Mouse (Mus musculus) layer of hippocampus, adult 11-12 months (tissue): ENCODE data around the gene Deaf1.

Source experiments
- DNase-seq: peaks from one replicate; pipeline ENCODE4 v3.0.0; 2022; ENCODE audit warnings: low spot score

Gene Deaf1

DNA sequence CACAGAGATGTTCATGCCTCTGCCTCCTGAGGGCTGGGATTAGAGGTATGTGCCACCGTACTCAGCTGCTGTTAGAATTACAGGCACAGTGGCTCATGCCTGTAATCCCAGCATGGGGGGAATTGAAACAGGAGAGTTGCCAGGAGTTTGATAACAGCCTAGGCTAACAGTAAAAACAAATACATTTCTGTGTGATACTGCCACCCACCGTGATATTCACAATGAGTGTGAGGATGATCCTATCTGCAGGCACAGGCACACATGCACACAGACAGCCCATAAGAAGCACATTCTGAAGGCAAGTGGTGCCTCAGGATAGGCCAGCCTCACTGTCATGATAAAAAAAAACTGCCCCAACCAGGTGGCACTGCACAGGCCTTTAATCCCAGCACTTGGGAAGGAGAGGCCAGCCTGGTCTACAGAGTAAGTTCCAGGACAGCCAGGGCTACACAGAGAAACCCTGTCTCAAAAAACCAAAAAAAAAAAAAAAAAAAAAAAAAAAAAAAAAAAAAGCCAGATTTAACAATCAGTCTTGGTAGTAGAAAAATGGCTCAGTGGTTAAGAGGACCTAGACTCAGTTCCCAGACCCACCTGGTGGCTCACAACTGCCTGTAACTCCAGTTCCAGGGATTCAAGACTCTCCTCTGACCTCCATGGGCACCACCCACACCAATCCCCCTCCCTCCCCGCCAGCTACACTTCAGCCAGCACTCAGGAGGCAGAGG is 29.4 kb downstream of the Deaf1 start:
- DNase-seq: no peak

GRCm38 (mm10) chr7:141294479-141294878 is 33.0 kb downstream of the Deaf1 start:
- DNase-seq: no peak

DNA sequence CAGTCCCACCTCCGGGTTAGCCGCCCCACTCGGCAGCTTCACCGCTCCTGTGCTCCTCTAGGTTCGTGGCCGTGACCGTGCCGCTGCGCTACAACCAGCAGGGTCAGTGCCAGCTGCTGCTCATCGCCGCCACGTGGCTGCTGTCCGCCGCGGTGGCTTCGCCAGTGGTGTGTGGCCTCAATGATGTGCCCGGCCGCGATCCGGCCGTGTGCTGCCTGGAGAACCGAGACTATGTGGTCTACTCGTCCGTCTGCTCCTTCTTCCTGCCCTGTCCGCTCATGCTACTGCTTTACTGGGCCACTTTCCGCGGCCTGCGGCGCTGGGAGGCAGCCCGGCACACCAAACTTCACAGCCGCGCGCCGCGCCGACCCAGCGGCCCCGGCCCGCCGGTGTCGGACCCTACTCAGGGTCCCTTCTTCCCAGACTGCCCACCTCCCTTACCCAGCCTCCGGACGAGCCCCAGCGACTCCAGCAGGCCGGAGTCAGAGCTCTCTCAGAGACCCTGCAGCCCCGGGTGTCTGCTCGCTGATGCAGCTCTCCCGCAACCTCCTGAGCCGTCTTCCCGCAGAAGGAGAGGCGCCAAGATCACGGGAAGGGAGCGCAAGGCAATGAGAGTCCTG is 33.5 kb downstream of the Deaf1 start:
- DNase-seq: no peak

DNA sequence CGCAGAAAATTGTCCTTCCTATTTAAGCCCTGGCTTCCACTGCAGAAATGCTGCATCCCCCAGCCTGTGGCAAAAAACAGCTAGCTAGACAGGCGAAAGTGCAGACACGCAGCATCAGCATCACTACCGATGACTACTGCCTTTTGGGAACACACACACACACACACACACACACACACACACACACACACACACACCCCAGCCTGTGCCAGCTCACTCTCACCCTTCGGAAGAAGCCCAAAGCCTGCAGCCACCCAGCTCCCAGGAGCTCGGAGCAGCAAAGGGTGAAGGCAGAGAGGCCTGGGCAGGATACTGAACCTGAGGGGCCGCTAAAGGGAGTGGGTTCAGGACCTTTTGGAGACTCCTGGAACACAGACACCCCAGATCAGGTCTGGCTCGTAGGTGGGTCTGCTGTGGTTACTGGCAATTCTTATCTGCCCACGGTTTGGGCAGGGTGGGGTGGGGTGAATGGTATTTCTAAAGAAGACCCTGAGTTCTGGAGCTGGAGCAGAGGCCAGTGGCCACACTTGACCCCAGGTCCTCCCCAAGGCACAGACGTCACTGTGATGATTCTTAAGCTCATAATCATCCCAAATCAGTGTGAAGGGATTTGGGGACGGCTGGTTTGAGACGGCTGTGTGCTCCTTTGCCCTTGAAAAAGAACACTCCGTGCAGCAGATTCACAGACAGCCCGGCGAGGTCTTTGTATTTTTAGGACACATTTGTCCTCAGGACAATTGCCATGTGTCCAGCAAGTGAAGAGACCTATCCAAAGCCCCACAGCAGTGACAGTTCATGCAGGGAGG is 34.7 kb downstream of the Deaf1 start:
- no peak for DNase-seq

DNA sequence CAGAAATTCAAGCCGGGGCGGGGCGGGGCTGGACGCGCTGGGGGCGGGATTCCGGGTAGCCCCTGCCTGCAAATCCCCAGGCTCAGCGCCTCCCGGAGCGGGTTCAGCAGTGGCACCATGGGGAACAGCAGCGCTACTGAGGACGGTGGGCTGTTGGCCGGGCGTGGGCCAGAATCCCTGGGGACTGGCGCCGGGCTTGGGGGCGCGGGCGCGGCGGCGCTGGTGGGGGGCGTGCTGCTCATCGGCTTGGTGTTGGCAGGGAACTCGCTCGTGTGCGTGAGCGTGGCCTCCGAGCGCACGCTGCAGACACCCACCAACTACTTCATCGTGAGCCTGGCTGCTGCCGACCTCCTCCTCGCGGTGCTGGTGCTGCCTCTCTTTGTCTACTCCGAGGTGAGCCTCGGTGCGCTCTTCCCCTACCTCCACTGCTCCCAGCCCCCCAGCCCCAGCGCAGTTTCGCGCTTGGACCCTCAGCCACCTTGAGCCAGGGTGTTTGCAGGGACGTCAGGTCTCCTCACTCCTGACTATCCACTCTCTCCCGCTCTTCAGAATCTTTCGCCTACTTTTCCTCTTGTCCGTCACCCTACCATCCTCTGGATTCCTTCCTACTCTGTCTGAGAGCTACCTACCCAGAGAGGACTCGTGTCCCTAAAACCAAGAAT is 35.4 kb downstream of the Deaf1 start, which contains the start of gene Drd4:
TSS of gene Drd4 (plus strand) at position 86 of the 662 bp plus-strand sequence.
- no peak for DNase-seq

DNA sequence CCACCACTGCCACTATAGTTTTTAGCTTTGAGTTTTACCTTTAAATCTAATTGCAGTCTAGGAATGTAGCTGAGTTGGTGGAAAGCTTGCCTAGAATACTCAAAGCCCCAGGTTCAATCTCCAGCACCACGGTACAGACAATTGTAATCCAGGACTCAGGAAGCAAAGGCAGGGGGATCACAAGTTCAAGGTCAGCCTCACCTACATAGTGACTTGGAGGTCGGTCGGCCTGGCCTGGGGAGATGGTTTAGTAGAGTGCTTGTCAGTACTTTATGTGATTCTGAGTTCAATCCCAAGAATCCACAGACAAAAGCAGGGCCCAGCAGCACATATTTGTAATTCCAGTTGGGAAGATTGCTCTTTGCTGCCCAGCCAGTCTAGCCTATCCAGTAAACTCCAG is 39.4 kb downstream of the Deaf1 start:
- no peak for DNase-seq

- no peak for DNase-seq
These were observed 44.7 kb downstream of the Deaf1 start for GRCm38 (mm10) chr7:141282756-141283155.

DNA sequence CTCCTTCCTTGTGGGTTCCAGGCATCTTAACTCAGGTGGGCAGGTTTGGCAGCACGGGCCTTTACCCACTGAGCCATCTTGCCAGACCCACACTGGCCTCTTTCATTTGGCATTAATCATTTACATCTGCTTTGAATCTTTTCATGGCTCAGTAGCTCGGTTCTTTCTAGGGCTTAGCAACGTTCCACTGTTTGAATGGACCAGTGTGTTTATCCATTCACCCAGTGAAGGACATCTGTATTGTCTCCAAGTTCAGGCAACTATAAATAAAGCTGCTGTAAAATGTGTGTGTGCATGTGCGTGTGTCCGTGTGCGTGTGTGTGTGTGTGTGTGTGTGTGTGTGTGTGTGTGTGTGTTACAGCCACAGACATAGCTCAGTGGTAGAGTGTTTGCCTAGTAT is 46.0 kb downstream of the Deaf1 start:
- DNase-seq: no peak

DNA sequence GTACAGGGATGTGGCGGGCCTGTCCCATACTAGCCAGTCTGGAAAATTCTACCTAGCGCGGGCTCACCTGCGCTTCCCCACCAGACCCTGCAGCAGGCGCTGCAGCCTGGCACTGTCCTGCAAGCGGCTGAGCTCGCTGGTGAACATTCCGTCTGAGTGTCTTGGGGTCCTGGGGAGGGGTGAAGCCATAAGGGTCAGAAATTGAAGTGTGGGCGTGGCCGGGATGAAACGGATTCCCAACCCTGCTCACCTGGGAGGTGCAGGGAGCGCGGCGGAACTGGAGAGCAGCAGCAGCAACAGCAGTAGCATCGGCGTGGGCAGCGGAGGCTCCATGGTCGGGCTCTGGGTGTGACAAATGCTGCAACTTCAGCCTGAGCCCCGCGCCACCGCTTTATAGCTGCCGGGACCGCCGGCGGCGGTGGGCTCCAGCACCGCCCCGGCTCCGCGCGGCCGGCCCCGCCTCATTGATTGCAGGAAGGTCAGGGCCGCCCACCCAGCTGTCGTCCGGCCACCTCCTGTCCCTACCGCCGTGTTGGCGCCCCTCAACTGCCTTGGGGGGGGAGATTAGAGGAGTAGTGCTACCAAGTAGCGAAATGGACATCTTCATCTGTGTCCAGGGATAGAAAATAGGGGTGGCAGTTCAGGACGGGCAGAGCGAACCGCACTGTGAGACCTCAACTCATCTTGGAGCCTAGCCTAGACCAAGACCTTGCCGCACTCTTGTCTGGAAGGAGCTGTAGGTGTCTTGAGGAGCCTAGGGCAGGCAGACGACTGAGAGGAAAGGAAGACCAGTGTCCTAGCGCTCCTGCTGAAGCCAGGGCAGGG is 48.5 kb downstream of the Deaf1 start, which contains the start of gene Sct:
TSS of gene Sct (minus strand) at position 368 of the 825 bp plus-strand sequence.
- no peak for DNase-seq

DNA sequence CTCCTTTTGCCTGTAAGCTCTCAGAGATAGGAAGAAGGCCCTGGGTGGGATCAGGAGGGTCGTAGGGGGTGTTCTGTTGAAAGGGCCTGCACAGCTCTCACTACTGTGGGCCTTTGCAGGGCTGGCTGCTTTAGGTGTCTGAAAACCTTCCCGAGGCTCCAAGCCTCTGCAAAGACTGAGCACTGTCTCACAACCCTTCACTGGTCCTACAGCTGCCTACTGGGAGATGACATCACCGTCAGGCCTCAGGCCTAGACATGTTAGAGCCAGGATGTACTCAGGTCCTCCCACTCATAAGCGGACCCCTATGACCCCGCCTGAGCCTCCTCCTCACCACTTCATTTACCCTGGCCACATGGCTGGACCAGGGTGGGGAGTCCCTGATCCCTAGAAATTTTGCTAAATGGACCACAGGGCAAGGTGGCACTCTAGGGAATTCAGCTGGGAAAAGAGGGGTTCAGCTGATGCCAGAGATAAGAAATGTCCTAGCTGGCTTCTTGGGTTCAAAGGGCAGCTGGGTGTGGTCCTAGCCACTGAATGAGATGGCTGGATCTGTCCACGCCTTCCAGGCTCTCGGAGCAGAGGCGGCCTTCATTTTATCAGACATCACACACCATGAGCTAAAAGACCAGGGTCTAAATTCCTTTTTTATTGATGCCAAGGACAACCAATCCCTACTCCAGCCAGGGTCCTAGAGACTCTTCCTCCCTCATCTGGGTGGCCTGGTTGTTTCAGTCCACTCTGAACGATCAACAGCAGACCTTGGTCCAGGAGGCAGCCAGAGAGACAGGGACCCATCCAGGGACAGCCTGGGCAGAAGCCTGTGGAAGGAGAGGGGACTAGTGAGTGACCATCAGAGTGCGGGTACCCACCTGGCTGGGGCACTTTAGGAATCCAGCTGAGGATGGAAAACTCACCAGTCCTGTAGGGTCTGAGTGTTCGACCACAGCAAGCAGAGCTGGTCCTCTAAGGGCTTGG is 49.5 kb downstream of the Deaf1 start:
- DNase-seq: no peak

DNA sequence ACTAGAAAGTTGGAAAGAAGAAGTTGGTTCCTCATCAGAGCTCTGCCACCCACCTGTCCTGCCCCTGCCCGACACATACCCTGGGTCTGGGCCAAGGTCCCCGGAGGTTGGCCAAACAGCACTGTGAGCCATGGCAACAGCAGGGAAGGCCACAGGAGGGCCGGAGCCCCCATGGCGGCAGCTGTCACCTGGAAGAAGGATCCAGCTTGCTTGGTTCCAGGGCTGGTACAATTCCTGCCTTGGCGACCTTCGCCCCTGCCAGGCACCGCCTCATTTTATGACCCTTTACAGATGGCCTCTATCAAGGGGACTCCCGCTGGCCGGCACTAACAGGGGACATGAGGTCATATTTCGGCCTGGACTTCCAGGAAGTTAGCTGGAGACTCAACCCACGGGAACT is 50.9 kb downstream of the Deaf1 start, which contains the start of gene Cdhr5:
TSS of gene Cdhr5 (minus strand) at position 241 of the 400 bp plus-strand sequence.
- no peak for DNase-seq

DNA sequence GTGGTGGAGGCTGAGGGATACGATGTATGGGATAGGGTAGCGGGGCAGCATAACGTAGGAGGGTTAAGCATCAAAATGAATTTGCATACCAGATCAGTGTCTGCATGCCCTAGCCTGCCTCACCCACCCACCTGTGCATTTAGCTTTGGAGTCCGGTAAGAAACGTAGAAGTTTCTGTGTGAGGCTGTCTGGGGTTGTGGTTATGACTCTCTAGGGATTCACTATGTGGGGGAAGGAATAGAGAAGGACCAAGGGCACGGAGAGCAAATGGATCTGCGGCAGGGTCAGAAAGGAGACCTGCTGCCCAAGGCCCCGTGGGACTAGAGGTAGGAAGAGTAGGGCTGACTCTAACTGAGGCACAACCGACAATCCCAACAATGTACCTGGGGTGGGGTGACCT is 52.1 kb downstream of the Deaf1 start:
- no peak for DNase-seq

GRCm38 (mm10) chr7:141270631-141271030 is 56.9 kb downstream of the Deaf1 start:
- DNase-seq: no peak

DNA sequence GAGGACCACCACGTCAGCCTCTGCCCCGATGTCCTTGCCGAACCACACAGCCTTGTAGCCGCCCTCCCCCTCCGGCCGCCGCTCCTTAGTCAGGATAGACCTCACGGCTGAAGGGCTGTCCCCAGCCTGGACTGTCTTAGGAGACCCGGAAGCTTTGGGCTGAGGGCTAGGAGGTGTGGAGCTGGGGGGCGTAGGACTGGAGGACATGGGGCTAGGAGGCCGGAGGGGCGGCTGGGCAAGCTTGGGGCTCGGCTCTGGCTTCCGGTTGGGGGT is 58.3 kb downstream of the Deaf1 start:
- no peak for DNase-seq

DNA sequence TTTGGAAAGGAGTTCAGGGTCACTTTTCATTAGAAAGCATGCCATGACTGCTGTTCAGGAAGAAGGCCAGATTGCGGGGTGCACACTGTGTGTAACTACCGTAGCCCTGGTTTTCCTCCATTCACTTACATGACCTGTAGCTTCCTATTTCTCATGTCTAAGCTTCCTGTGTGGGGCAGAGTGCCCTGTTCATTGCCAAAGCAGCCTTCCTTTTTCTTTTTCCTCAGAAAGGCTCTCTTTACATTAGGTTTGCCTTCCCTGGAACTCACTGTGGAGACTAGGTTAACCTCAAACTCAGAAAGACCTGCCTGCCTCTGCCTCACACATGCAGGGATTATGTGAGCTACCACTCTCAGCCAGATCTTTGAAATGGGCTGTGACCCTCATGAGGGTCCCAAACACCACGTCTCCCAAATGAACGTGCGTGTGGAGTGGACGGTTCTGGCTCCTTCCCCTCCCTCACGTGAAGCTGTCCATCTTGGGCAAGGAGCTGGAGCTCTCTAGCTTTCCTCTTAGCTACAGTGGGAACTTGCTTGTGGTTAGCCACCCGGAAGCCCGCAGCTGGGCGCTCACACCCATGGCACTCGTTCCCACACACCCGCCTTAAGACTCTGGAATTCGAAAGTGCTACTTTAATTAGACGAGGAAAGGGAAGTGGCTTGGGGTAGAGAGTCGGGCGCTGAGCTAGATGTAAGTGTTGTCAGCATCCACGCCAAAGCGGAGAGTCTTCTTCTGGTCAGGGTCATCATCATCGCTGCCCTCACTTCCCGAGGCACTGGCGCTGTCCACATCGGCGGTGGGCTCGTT is 58.8 kb downstream of the Deaf1 start:
- no peak for DNase-seq

DNA sequence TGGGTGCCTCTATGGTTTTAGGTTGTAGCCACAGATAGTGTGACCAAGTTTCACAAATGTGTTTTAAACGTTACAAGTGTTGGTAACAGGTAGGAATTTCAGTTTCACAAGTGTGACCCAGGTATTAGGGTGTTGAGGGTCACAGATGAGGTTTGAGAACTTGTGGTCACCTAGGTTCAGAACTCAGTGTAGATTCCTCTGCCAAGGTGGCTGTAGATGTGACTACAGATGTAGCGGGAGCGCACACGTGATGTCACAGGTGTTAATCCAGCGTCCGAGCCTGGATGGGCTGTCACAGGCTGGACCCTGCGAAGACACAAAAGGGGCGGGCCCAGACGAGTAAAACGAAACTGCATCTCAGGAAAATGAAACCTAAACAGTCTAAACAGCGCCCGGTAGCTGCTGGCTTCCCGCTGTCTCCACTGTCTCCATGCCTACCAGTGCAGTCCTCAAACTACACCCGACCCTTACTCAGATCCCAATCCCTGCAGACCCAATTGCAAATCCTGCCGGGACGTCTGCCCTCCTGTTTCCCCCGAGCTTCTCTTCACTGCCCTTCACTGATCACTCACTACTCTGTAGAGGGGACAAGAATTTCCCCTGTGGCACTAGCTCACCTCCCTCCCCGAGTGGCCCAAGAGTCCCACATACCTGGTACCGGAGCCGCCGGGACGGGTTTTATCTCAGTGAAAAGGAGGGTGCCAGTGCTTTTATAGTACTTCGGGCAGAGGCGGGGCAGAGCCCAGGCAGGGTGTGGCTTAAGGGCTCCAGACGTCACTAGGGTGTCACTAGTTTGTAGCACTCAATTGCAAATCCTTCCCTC is 61.5 kb downstream of the Deaf1 start, which contains the start of gene Irf7:
TSS of gene Irf7 (minus strand) at position 743 of the 823 bp plus-strand sequence.
- DNase-seq: no peak

- DNase-seq: no peak
These were observed 62.1 kb downstream of the Deaf1 start for GRCm38 (mm10) chr7:141265411-141265738.

GRCm38 (mm10) chr7:141264761-141265410 is 62.6 kb downstream of the Deaf1 start:
- no peak for DNase-seq
